Comparison of ENCODE assay signal across 8 mouse cellular contexts in the genomic region with DNA sequence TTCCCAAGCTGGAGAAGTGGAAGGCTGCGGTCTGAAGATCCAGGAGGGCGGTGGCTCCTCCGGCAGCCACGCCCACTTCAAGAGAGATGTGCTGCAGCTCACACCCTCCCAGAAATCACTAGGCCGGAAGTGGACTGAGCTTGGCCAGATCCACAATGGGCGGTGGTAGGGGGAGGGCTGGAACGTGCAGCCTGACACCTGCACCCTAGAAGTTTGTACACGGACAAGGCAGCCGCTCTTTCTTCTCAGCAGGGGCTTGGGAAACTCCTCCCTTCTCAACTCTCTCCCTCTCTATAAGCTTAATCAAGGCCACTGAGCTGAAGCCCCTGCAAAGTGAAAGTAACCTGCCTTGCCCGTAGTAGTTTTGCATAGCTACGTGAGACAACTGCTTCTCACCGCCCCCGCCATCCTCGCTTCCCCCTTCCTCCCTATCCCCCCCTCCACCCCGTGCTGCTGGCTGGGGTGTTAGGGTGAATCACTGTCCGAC.
DNase-seq lines count a peak whose midpoint lies in the region; ATAC-seq lines count a peak whose summit lies in the region.

No protein-coding gene starts in this region.

- H3K27me3 ChIP-seq in hindbrain, embryonic 15.5 days, result no peaks in the 10 kb centered on the region
- peaks cover 9% of the 10 kb centered on the region for H3K27me3 ChIP-seq in liver, embryonic 12.5 days (replicated peaks)

- no peaks in the 10 kb centered on the region for H3K9me3 ChIP-seq in hindbrain, embryonic 15.5 days
- no peaks in the 10 kb centered on the region for H3K9me3 ChIP-seq in liver, embryonic 12.5 days (replicated peaks)

- H3K36me3 ChIP-seq in hindbrain, embryonic 15.5 days, result no peaks in the 10 kb centered on the region
- no peaks in the 10 kb centered on the region for H3K36me3 ChIP-seq in liver, embryonic 12.5 days

- H3K9ac ChIP-seq in hindbrain, embryonic 15.5 days, result peak overlapping the region; percentile 31; the same call in 1 of the 2 replicates
- peak overlapping the region; percentile 28; the same call in 1 of the 2 replicates for H3K9ac ChIP-seq in liver, embryonic 12.5 days

- 7% methylated on average over 16 of the region's 16 CpGs for WGBS in hindbrain, embryonic 15.5 days
- 2% methylated on average over 16 of the region's 16 CpGs for WGBS in liver, embryonic 12.5 days (ENCODE audit: insufficient replicate concordance)

- peak overlapping the region; percentile 34 for H3K4me3 ChIP-seq in hindbrain, embryonic 15.5 days
- peak overlapping the region; percentile 52 for H3K4me3 ChIP-seq in liver, embryonic 12.5 days

- peak; percentile 76; the same call in 1 of the 2 replicates for ATAC-seq in hindbrain, embryonic 15.5 days (ENCODE audit: low FRiP score, low read depth)
- peak; percentile 72 for ATAC-seq in liver, embryonic 12.5 days

- H3K4me2 ChIP-seq in hindbrain, embryonic 15.5 days, result peak overlapping the region; percentile 56
- peak overlapping the region; percentile 70 for H3K4me2 ChIP-seq in liver, embryonic 12.5 days

- DNase-seq in cerebellum, adult 11-12 months, result peak; percentile 34
- no peak for DNase-seq in cerebellum, adult 8-10 months
- peak; percentile 37 for DNase-seq in c-Kit-negative CD71-positive TER-119-positive erythroid progenitor cells, embryonic 14.5 days (ENCODE audit: low read depth, low spot score)
- peak; percentile 71 for DNase-seq in gastrocnemius, adult 18-20 months (ENCODE audit: low spot score)
- DNase-seq in naive thymus-derived CD4-positive, alpha-beta T cell, adult 2 months (ENCODE audit: low read depth), result peak; percentile 79
- DNase-seq in testis, postnatal 14 days (ENCODE audit: low spot score), result peak; percentile 80

- H3K27ac ChIP-seq in hindbrain, embryonic 15.5 days (replicated peaks), result no peak overlapping the region
- H3K27ac ChIP-seq in liver, embryonic 12.5 days, result no peak overlapping the region

- peaks cover 12% of the 10 kb centered on the region for H3K4me1 ChIP-seq in hindbrain, embryonic 15.5 days (replicated peaks)
- peaks cover 19% of the 10 kb centered on the region for H3K4me1 ChIP-seq in liver, embryonic 12.5 days
